Mouse (Mus musculus) adrenal gland, adult 18-20 months (tissue): Measurements from ENCODE around the gene Ormdl1. TPM values are rescaled to one million over a fixed set of nuclear protein-coding genes. Genes with fewer than 3 reads are reported as not detected.
"Not testable (repeated sequence)": the region's sequence is repeated elsewhere in the genome, so short reads cannot be mapped to it uniquely, and the experiment has no call there.

Experiments used
- DNase-seq, 2 experiments: peaks; one replicate each; pipeline ENCODE4 v3.0.0; 2021 to 2022; ENCODE audit warnings: low spot score in 2 of 2
- long read RNA-seq, 2 experiments: library from polyadenylated mRNA; stranded (forward); transcript quantifications; one replicate each; pipeline ENCODE4 v2.0.0; 2021
- total RNA-seq, 2 experiments: library from RNA; stranded (reverse); gene quantifications; 1 replicate in 1 of 2; 2 replicates in 1 of 2; pipeline ENCODE4 v1.2.3; 2021

Gene Ormdl1
- total RNA-seq, result 10 to 100 TPM; 14.1 to 19.5 TPM
- long read RNA-seq, experiment 1, transcript Ormdl1-201 (4 exons, 1,910 nt), result major isoform, 12 of 12 reads
- long read RNA-seq, experiment 1, partial matches to known transcripts, result 0 of 12 reads
- long read RNA-seq, experiment 1, other reads (novel, unspliced or antisense), result 0 of 12 reads
- long read RNA-seq, experiment 2, transcript Ormdl1-201 (4 exons, 1,910 nt), result major isoform, 62 of 63 reads
- long read RNA-seq, experiment 2, partial matches to known transcripts, result 0 of 63 reads
- long read RNA-seq, experiment 2, other reads (novel, unspliced or antisense), result 1 of 63 reads

GRCm38 (mm10) chr1:53296581-53297383, at the start of gene Ormdl1, which contains the start of the genes Pms1 and Gm28778:
Gene Ormdl1 (plus strand): TSS chr1:53297095.
Gene Pms1 (minus strand): TSS chr1:53297018.
Gene Gm28778 (plus strand): TSS chr1:53297111.
- DNase-seq, result peak; percentile 93 to 95

GRCm38 (mm10) chr1:53264958-53265612, 31.8 kb upstream of the Ormdl1 start:
- DNase-seq, result not testable (repeated sequence)

GRCm38 (mm10) chr1:53269901-53270300, 27.0 kb upstream of the Ormdl1 start:
- peak in 1 of 2 experiments; percentile 10 for DNase-seq

GRCm38 (mm10) chr1:53272646-53273045, 24.2 kb upstream of the Ormdl1 start:
- DNase-seq, result peak in 1 of 2 experiments; percentile 6

GRCm38 (mm10) chr1:53291197-53291596, 5.7 kb upstream of the Ormdl1 start:
- no peak for DNase-seq

- no peak for DNase-seq
Observed at GRCm38 (mm10) chr1:53300506-53300905, 3.6 kb downstream of the Ormdl1 start.

- DNase-seq, result peak; percentile 84 to 85
Observed at GRCm38 (mm10) chr1:53312989-53313967, 16.4 kb downstream of the Ormdl1 start, which contains the start of gene Osgepl1. Gene Osgepl1 (plus strand): TSS chr1:53313624.

GRCm38 (mm10) chr1:53321662-53322344, 24.9 kb downstream of the Ormdl1 start:
- DNase-seq, result no peak

- no peak for DNase-seq
Observed at GRCm38 (mm10) chr1:53323254-53323653, 26.4 kb downstream of the Ormdl1 start.

- no peak for DNase-seq
Observed at GRCm38 (mm10) chr1:53324277-53324676, 27.4 kb downstream of the Ormdl1 start.

GRCm38 (mm10) chr1:53324827-53325494, 28.1 kb downstream of the Ormdl1 start:
- no peak for DNase-seq

- DNase-seq, result not testable (repeated sequence)
Observed at GRCm38 (mm10) chr1:53333527-53333926, 36.6 kb downstream of the Ormdl1 start.

GRCm38 (mm10) chr1:53335465-53335864, 38.6 kb downstream of the Ormdl1 start:
- DNase-seq, result no peak

GRCm38 (mm10) chr1:53337403-53337802, 40.5 kb downstream of the Ormdl1 start:
- not testable (repeated sequence) for DNase-seq

GRCm38 (mm10) chr1:53341071-53341470, 44.2 kb downstream of the Ormdl1 start:
- DNase-seq, result no peak

- DNase-seq, result peak; percentile 95 to 97
Observed at GRCm38 (mm10) chr1:53352327-53353261, 55.7 kb downstream of the Ormdl1 start, which contains the start of the genes Asdurf, Gm28551 and Asnsd1. Gene Asdurf (minus strand): TSS chr1:53352619. Gene Gm28551 (minus strand): TSS chr1:53352667. Gene Asnsd1 (minus strand): TSS chr1:53352752.

- no peak for DNase-seq
Observed at GRCm38 (mm10) chr1:53358988-53359387, 62.1 kb downstream of the Ormdl1 start.
